Mouse (Mus musculus) 416B (cell line): ENCODE measurements around the gene Ubl3.

Experiments used
- DNase-seq: peaks from one replicate; pipeline ENCODE4 v3.0.0; 2011; ENCODE audit warnings: low read depth

Ubl3 gene

GRCm38 (mm10) chr5:148486202-148486601, 66.4 kb downstream of the Ubl3 start:
- peak; percentile 73 for DNase-seq

- no peak for DNase-seq
Observed at GRCm38 (mm10) chr5:148481745-148482144, 70.8 kb downstream of the Ubl3 start.

GRCm38 (mm10) chr5:148474346-148474745, 78.2 kb downstream of the Ubl3 start:
- no peak for DNase-seq

- DNase-seq: no peak
Observed at GRCm38 (mm10) chr5:148468626-148469441, 83.8 kb downstream of the Ubl3 start.

- no peak for DNase-seq
Observed at GRCm38 (mm10) chr5:148466933-148467607, 85.5 kb downstream of the Ubl3 start.

- DNase-seq: no peak
Observed at GRCm38 (mm10) chr5:148466116-148466515, 86.5 kb downstream of the Ubl3 start.

GRCm38 (mm10) chr5:148465091-148465490, 87.5 kb downstream of the Ubl3 start:
- DNase-seq: no peak

GRCm38 (mm10) chr5:148464489-148464888, 88.1 kb downstream of the Ubl3 start:
- DNase-seq: no peak

- no peak for DNase-seq
Observed at GRCm38 (mm10) chr5:148463783-148464294, 88.8 kb downstream of the Ubl3 start.
